Mouse (Mus musculus) G1E (cell line): ENCODE measurements around the gene P3h1.

Experiments used
- CTCF ChIP-seq: IDR thresholded peaks from 2 replicates; pipeline ENCODE4 v1.5.1; 2012; ENCODE audit warnings: low read depth, low read length, inconsistent platforms, mixed read lengths
- GATA1 ChIP-seq: IDR thresholded peaks from 2 replicates; pipeline ENCODE4 v1.6.1; 2012; ENCODE audit warnings: borderline replicate concordance, low read length, inconsistent platforms, mixed read lengths
- POLR2AphosphoS5 ChIP-seq: IDR thresholded peaks from 2 replicates; pipeline ENCODE4 v1.6.1; 2012; ENCODE audit warnings: low read depth, low read length, inconsistent platforms; ENCODE audit not compliant: insufficient replicate concordance
- TAL1 ChIP-seq: conservative IDR thresholded peaks from 2 replicates; pipeline ENCODE4 v1.6.1; 2012; ENCODE audit warnings: low read depth, low read length, inconsistent platforms, mixed read lengths

DNA sequence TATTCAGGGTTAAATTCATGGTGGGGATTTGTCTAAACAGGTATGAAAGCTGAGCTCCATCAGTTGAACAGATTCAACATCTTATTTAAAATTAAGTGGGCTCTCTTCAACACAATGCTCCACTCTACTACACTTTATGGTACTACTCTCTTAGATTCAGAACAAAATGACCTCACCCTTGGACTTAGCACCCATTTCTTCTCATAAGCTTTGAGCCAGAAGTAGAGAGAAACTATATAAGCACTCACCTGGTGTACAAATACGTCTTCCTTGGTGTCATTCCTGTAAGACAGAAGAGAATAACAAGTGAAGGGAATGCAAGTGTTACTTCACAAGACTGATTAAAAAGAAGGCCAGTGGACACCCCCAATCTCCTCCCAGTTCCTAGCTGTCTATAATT is 52.1 kb downstream of the P3h1 start:
- TF ChIP-seq CTCF, result no peak
- no peak for TF ChIP-seq POLR2AphosphoS5
- TF ChIP-seq TAL1, result no peak
- no peak for TF ChIP-seq GATA1
